Mouse (Mus musculus) liver, adult 2 months (tissue): ENCODE measurements around the gene Gusb.

Source experiments
- CTCF ChIP-seq: fragments of 200-500 bp; IDR thresholded peaks from 2 replicates; pipeline ENCODE4 v1.5.1; 2011; ENCODE audit warnings: low read depth, low read length, control low read depth
- POLR2A ChIP-seq: fragments of 200-500 bp; IDR thresholded peaks from 2 replicates; pipeline ENCODE4 v1.6.1; 2011; ENCODE audit warnings: low read length, control low read depth; ENCODE audit not compliant: insufficient read depth; ENCODE audit errors: extremely low read depth

DNA sequence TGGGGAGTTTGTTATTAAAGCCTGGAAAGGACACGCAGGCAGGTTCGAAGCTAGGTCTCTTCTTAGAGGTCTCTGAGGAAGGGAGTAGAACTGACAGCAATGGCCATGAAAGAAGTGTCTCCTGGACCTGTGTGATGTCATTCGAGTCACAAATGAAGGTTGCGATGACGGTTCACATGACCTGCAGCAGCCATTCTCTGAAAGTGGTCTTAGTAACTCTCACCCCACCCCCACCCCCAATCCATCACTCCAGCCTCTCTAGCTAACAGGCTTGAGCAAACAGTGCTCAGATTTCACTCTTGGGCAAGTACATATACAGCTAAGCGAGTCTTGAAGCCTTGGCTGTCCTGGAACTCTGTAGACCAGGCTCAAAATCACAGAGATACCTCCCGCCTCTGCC, 380 bp upstream of the Gusb start:
- TF ChIP-seq CTCF (no peak), POLR2A (no peak)
